Mouse (Mus musculus) ES-Bruce4 (cell line): ENCODE data around the gene Bmper.

ENCODE experiments used
- CTCF ChIP-seq: IDR thresholded peaks from one replicate; pipeline ENCODE4 v1.8.1; 2011; ENCODE audit warnings: low read depth, low read length
- POLR2A ChIP-seq: IDR thresholded peaks from one replicate; pipeline ENCODE4 v1.8.1; 2011; ENCODE audit warnings: low read length; ENCODE audit not compliant: insufficient read depth

DNA sequence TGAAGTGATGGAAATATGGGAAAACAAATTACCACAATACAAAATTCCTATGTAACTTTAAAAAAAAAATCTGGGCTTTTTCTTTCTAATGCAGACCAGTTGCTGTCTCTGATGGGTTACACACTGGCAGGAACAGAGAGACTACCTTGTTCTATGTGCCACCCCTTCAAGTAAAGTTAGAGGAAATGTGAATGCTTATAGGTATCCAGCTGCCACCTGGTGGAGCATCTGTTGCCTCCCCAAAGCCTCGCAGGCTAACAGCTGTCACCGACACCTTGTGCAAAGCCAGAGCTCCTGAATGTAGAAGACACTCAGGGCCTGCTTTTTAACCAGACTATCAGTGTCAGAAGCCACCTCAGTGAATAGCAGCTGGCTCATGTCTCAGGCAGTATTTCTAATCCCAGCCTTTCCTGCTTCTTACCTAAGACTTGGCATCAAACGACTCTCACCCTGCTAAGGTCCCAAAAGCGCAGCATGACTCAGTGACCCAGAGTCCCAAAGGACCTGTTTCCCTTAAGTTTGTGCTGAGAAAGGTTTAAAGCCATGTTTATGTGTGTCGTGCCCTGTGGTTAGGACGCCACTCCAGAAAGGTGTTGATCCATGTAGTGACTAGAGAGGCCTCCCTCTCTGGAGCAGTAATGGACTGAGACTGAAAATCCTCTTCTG lies 171.9 kb downstream of the Bmper start:
- TF ChIP-seq POLR2A, result no peak
- no peak for TF ChIP-seq CTCF
